Mouse (Mus musculus) heart, embryonic 11.5 days (tissue): ENCODE data around the gene Abcg8. TPM values are rescaled to one million over a fixed set of nuclear protein-coding genes. Genes with fewer than 3 reads are reported as not detected.

Experiments
- ATAC-seq: fragments of 200-750 bp; cut with Nextera tagmentation; replicated peaks from 2 replicates; pipeline ENCODE4 v1.8.0; 2017; ENCODE audit warnings: moderate library complexity; ENCODE audit not compliant: insufficient number of reproducible peaks, low FRiP score, low TSS enrichment
- H3K27ac ChIP-seq: fragments of 300-500 bp; sonication (generic); 2 replicates; pipeline ENCODE4 v1.5.1; 2014; ENCODE audit warnings: mild to moderate bottlenecking, low read depth, low read length
- H3K27me3 ChIP-seq: fragments of 300-500 bp; sonication (generic); 2 replicates; pipeline ENCODE4 v1.6.1; 2014; ENCODE audit warnings: mild to moderate bottlenecking, low read length, mixed read lengths; ENCODE audit not compliant: control insufficient read depth, insufficient read depth
- H3K36me3 ChIP-seq: fragments of 300-500 bp; sonication (generic); 2 replicates; pipeline ENCODE4 v1.6.1; 2014; ENCODE audit warnings: mild to moderate bottlenecking, low read length, moderate library complexity, mixed read lengths; ENCODE audit not compliant: control insufficient read depth, insufficient read depth
- H3K4me1 ChIP-seq: fragments of 300-500 bp; sonication (generic); 2 replicates; pipeline ENCODE4 v1.6.1; 2014; ENCODE audit warnings: low read length; ENCODE audit not compliant: control insufficient read depth, insufficient read depth
- H3K4me2 ChIP-seq: fragments of 300-500 bp; sonication (generic); 2 replicates; pipeline ENCODE4 v1.6.1; 2014; ENCODE audit warnings: mild to moderate bottlenecking, moderate library complexity
- H3K4me3 ChIP-seq: fragments of 300-500 bp; sonication (generic); 2 replicates; pipeline ENCODE4 v1.5.1; 2014; ENCODE audit warnings: low read depth, low read length
- H3K9ac ChIP-seq: fragments of 300-500 bp; sonication (generic); 2 replicates; pipeline ENCODE4 v1.6.1; 2014; ENCODE audit warnings: mild to moderate bottlenecking, low read depth, low read length, moderate library complexity
- H3K9me3 ChIP-seq: fragments of 300-500 bp; sonication (generic); replicated peaks from 2 replicates; pipeline ENCODE4 v1.6.1; 2016; ENCODE audit warnings: low read length; ENCODE audit not compliant: control insufficient read depth
- WGBS: fragments of 180-500 bp; shearing (Covaris S2); extraction: QIAGEN DNeasy Blood & Tissue Kit; methylation state at CpG from one replicate; pipeline ENCODE4 v1.1.7; 2014; ENCODE audit not compliant: insufficient replicate concordance; 5-methylcytosine and 5-hydroxymethylcytosine counted together
- polyA plus RNA-seq: library from polyadenylated mRNA; unstranded; fragments of >200 nt; fragmentation: Nextera tagmentation; extraction: Ambion mirVana; gene quantifications from 2 replicates; pipeline ENCODE4 v1.2.1, GENCODE M21; 2014

Abcg8 gene
- polyA plus RNA-seq, 1 experiment from 2014 or later = not detected

GRCm38 (mm10) chr17:84653544-84653943 lies 22.6 kb upstream of the Abcg8 start:
- ATAC-seq = no peak
- Histone ChIP-seq H3K9me3 (no peaks in the 10 kb centered on the region), H3K4me1 (no peaks in the 10 kb centered on the region), H3K27ac (no peak overlapping the region), H3K9ac (no peak overlapping the region), H3K4me2 (no peak overlapping the region), H3K27me3 (no peaks in the 10 kb centered on the region), H3K36me3 (no peaks in the 10 kb centered on the region), H3K4me3 (no peak overlapping the region)
- 83% methylated on average over 9 of the region's 9 CpGs for WGBS

- Histone ChIP-seq H3K27ac (no peak overlapping the region), H3K9ac (no peak overlapping the region), H3K4me2 (no peak overlapping the region), H3K36me3 (no peaks in the 10 kb centered on the region), H3K9me3 (no peaks in the 10 kb centered on the region), H3K27me3 (no peaks in the 10 kb centered on the region), H3K4me1 (no peaks in the 10 kb centered on the region), H3K4me3 (no peak overlapping the region)
- 72% methylated on average over 5 of the region's 5 CpGs for WGBS
- ATAC-seq = no peak
Observed at GRCm38 (mm10) chr17:84656205-84656604, 19.9 kb upstream of the Abcg8 start.

GRCm38 (mm10) chr17:84656653-84657421 lies 19.3 kb upstream of the Abcg8 start:
- H3K27ac ChIP-seq = no peak overlapping the region
- no peak for ATAC-seq
- H3K36me3 ChIP-seq = no peaks in the 10 kb centered on the region
- 74% methylated on average over 19 of the region's 19 CpGs for WGBS
- no peaks in the 10 kb centered on the region for H3K9me3 ChIP-seq
- no peaks in the 10 kb centered on the region for H3K4me1 ChIP-seq
- H3K4me3 ChIP-seq = no peak overlapping the region
- no peak overlapping the region for H3K4me2 ChIP-seq
- H3K9ac ChIP-seq = no peak overlapping the region
- H3K27me3 ChIP-seq = no peaks in the 10 kb centered on the region

GRCm38 (mm10) chr17:84657422-84657732 lies 18.7 kb upstream of the Abcg8 start:
- Histone ChIP-seq H3K4me2 (no peak overlapping the region), H3K4me3 (no peak overlapping the region), H3K27ac (no peak overlapping the region), H3K27me3 (no peaks in the 10 kb centered on the region), H3K4me1 (no peaks in the 10 kb centered on the region), H3K9ac (no peak overlapping the region), H3K9me3 (no peaks in the 10 kb centered on the region), H3K36me3 (no peaks in the 10 kb centered on the region)
- WGBS = 84% methylated on average over 3 of the region's 3 CpGs
- no peak for ATAC-seq

GRCm38 (mm10) chr17:84657782-84658181 lies 18.3 kb upstream of the Abcg8 start:
- no peak overlapping the region for H3K9ac ChIP-seq
- no peaks in the 10 kb centered on the region for H3K27me3 ChIP-seq
- no peaks in the 10 kb centered on the region for H3K36me3 ChIP-seq
- no peak overlapping the region for H3K4me3 ChIP-seq
- no peak overlapping the region for H3K4me2 ChIP-seq
- H3K9me3 ChIP-seq = no peaks in the 10 kb centered on the region
- ATAC-seq = no peak
- no peak overlapping the region for H3K27ac ChIP-seq
- no peaks in the 10 kb centered on the region for H3K4me1 ChIP-seq
- WGBS = 74% methylated on average over 7 of the region's 7 CpGs

- no peaks in the 10 kb centered on the region for H3K36me3 ChIP-seq
- no peak overlapping the region for H3K4me2 ChIP-seq
- H3K4me3 ChIP-seq = no peak overlapping the region
- no peaks in the 10 kb centered on the region for H3K27me3 ChIP-seq
- no peak for ATAC-seq
- no peaks in the 10 kb centered on the region for H3K9me3 ChIP-seq
- H3K4me1 ChIP-seq = no peaks in the 10 kb centered on the region
- WGBS = 38% methylated on average over 5 of the region's 5 CpGs
- no peak overlapping the region for H3K27ac ChIP-seq
- no peak overlapping the region for H3K9ac ChIP-seq
Observed at GRCm38 (mm10) chr17:84658195-84658594, 17.9 kb upstream of the Abcg8 start.

GRCm38 (mm10) chr17:84658951-84659350 lies 17.2 kb upstream of the Abcg8 start:
- WGBS = 78% methylated on average over 8 of the region's 8 CpGs

GRCm38 (mm10) chr17:84665053-84665452 lies 11.0 kb upstream of the Abcg8 start:
- Histone ChIP-seq H3K36me3 (no peaks in the 10 kb centered on the region), H3K9ac (no peak overlapping the region), H3K4me2 (no peak overlapping the region), H3K4me1 (peaks cover 4% of the 10 kb centered on the region; the same call in 1 of the 2 replicates), H3K9me3 (no peaks in the 10 kb centered on the region), H3K27ac (no peak overlapping the region), H3K27me3 (no peaks in the 10 kb centered on the region), H3K4me3 (no peak overlapping the region)
- ATAC-seq = no peak
- 38% methylated on average over 10 of the region's 10 CpGs for WGBS

More at GRCm38 (mm10) chr17:84658951-84659350, 17.2 kb upstream of the Abcg8 start:
- Histone ChIP-seq H3K36me3 (no peaks in the 10 kb centered on the region), H3K27me3 (no peaks in the 10 kb centered on the region), H3K4me3 (no peak overlapping the region), H3K9me3 (no peaks in the 10 kb centered on the region), H3K27ac (no peak overlapping the region), H3K4me1 (no peaks in the 10 kb centered on the region), H3K4me2 (no peak overlapping the region), H3K9ac (no peak overlapping the region)
- no peak for ATAC-seq

GRCm38 (mm10) chr17:84665691-84666090 lies 10.4 kb upstream of the Abcg8 start:
- ATAC-seq = no peak
- Histone ChIP-seq H3K36me3 (no peaks in the 10 kb centered on the region), H3K4me3 (no peak overlapping the region), H3K27me3 (no peaks in the 10 kb centered on the region), H3K4me1 (peaks cover 4% of the 10 kb centered on the region; the same call in 1 of the 2 replicates), H3K9ac (no peak overlapping the region), H3K27ac (no peak overlapping the region), H3K9me3 (no peaks in the 10 kb centered on the region), H3K4me2 (no peak overlapping the region)
- WGBS = 29% methylated on average over 9 of the region's 9 CpGs
